8 mouse cellular contexts compared by ENCODE assay signal in genomic region chr4:106630333-106631220, GRCm38 (mm10). TPM values are rescaled to one million over a fixed set of nuclear protein-coding genes. Genes with fewer than 3 reads are reported as not detected.
A peak's percentile ranks its signal among the peaks of the same experiment; 100 is the strongest.
DNase-seq lines count a peak whose midpoint lies in the region; ATAC-seq lines count a peak whose summit lies in the region.

No protein-coding gene starts in this region.

- peak overlapping the region; percentile 89 for H3K27ac ChIP-seq in forebrain, embryonic 16.5 days (ENCODE audit: low read length)
- H3K27ac ChIP-seq in intestine, embryonic 16.5 days (ENCODE audit: low read length): no peak overlapping the region

- no peak overlapping the region for H3K4me3 ChIP-seq in forebrain, embryonic 16.5 days (replicated peaks; ENCODE audit: low read length)
- no peak overlapping the region for H3K4me3 ChIP-seq in intestine, embryonic 16.5 days (ENCODE audit: low read length)

- 14% methylated on average over 14 of the region's 14 CpGs for WGBS in forebrain, embryonic 16.5 days
- 25% methylated on average over 14 of the region's 14 CpGs for WGBS in intestine, embryonic 16.5 days

- intact Hi-C loops in left cerebral cortex, postnatal 4 days (cut with DNase I): loop anchor here (1.0 kb wide), 1 partner anchor 78 kb away; no protein-coding TSS in a partner anchor

- no peaks in the 10 kb centered on the region for H3K27me3 ChIP-seq in forebrain, embryonic 16.5 days (replicated peaks; ENCODE audit: control insufficient read depth, insufficient read depth, low read length)
- no peaks in the 10 kb centered on the region for H3K27me3 ChIP-seq in intestine, embryonic 16.5 days (replicated peaks; ENCODE audit: control insufficient read depth, insufficient read depth, low read length)

- DNase-seq in testis, postnatal 10 days (ENCODE audit: low spot score): peak; percentile 74
- no peak for DNase-seq in testis, postnatal 14 days (ENCODE audit: low spot score)
- peak; percentile 72 for DNase-seq in cerebellum, adult 11-12 months
- peak; percentile 80 for DNase-seq in left cerebral cortex, postnatal 4 days
- DNase-seq in natural killer cell, adult 2 months (ENCODE audit: low spot score in 2 of 2): peak; percentile 22 to 45
- DNase-seq in telencephalon, adult 2 months (ENCODE audit: low read depth, low spot score): peak; percentile 94

- peak overlapping the region; percentile 33 for H3K4me2 ChIP-seq in forebrain, embryonic 16.5 days (ENCODE audit: low read length)
- no peak overlapping the region for H3K4me2 ChIP-seq in intestine, embryonic 16.5 days (ENCODE audit: low read depth, low read length)

- H3K9me3 ChIP-seq in forebrain, embryonic 16.5 days (ENCODE audit: control insufficient read depth, low read length): no peaks in the 10 kb centered on the region
- no peaks in the 10 kb centered on the region for H3K9me3 ChIP-seq in intestine, embryonic 16.5 days (ENCODE audit: control insufficient read depth, low read length)

- H3K9ac ChIP-seq in forebrain, embryonic 16.5 days (replicated peaks; ENCODE audit: low read depth, low read length): peak overlapping the region; percentile 35
- H3K9ac ChIP-seq in intestine, embryonic 16.5 days (ENCODE audit: low read depth, low read length): 0 out of 2 replicates have a peak overlapping the region, but pooled peaks have one; percentile 3

- ATAC-seq in forebrain, embryonic 16.5 days: peak; percentile 94
- ATAC-seq in intestine, embryonic 16.5 days: 0 out of 2 replicates have a peak, but pooled peaks have one; percentile 8

- H3K36me3 ChIP-seq in forebrain, embryonic 16.5 days (ENCODE audit: control insufficient read depth, insufficient read depth): no peaks in the 10 kb centered on the region
- no peaks in the 10 kb centered on the region for H3K36me3 ChIP-seq in intestine, embryonic 16.5 days (ENCODE audit: control insufficient read depth, insufficient read depth, low read length)

- peaks cover 42% of the 10 kb centered on the region for H3K4me1 ChIP-seq in forebrain, embryonic 16.5 days (replicated peaks; ENCODE audit: control insufficient read depth, insufficient read depth, low read length)
- peaks cover 26% of the 10 kb centered on the region; the same call in 1 of the 2 replicates for H3K4me1 ChIP-seq in intestine, embryonic 16.5 days (ENCODE audit: control insufficient read depth, insufficient read depth, low read length)

RNA-seq across cellular contexts. Expression of gene Ttc22, which starts 8.3 kb away (rescaled TPM):
- 0.40 and 0.71 TPM in 2 replicates for polyA plus RNA-seq in forebrain, embryonic 16.5 days (2015; fragmentation: Nextera tagmentation; extraction: Ambion mirVana)
- polyA plus RNA-seq in intestine, embryonic 16.5 days (2015; fragmentation: Nextera tagmentation; extraction: Ambion mirVana): 15.1 and 20.1 TPM in 2 replicates
- 1 to 10 TPM; 1.6 to 1.9 TPM for total RNA-seq in left cerebral cortex, postnatal 4 days (2021)

RNA-seq across cellular contexts. Expression of gene Lexm, which starts 13.5 kb away (rescaled TPM):
- polyA plus RNA-seq in forebrain, embryonic 16.5 days (2015; fragmentation: Nextera tagmentation; extraction: Ambion mirVana): not detected in 2 replicates
- not detected in 2 replicates for polyA plus RNA-seq in intestine, embryonic 16.5 days (2015; fragmentation: Nextera tagmentation; extraction: Ambion mirVana)
- under 1 TPM in 1 of 2 experiments, not detected in 1; 0.22 TPM for total RNA-seq in left cerebral cortex, postnatal 4 days (2021)

RNA-seq across cellular contexts. Expression of gene Pars2, which starts 20.3 kb away (rescaled TPM):
- polyA plus RNA-seq in forebrain, embryonic 16.5 days (2015; fragmentation: Nextera tagmentation; extraction: Ambion mirVana): 12.6 and 12.8 TPM in 2 replicates
- 15.9 TPM in 2 replicates for polyA plus RNA-seq in intestine, embryonic 16.5 days (2015; fragmentation: Nextera tagmentation; extraction: Ambion mirVana)
- 1 to 10 TPM; 6.0 to 9.2 TPM for total RNA-seq in left cerebral cortex, postnatal 4 days (2021)

RNA-seq across cellular contexts. Expression of gene Ttc4, which starts 48.2 kb away (rescaled TPM):
- 133 and 152 TPM in 2 replicates for polyA plus RNA-seq in forebrain, embryonic 16.5 days (2015; fragmentation: Nextera tagmentation; extraction: Ambion mirVana)
- polyA plus RNA-seq in intestine, embryonic 16.5 days (2015; fragmentation: Nextera tagmentation; extraction: Ambion mirVana): 76.3 and 80.8 TPM in 2 replicates
- 10 to 100 TPM; 57.4 to 62.1 TPM for total RNA-seq in left cerebral cortex, postnatal 4 days (2021)
